Mouse (Mus musculus): ENCODE results near the gene Kdm5a. TPM values are rescaled to one million over a fixed set of nuclear protein-coding genes. Genes with fewer than 3 reads are reported as not detected.
A peak's percentile ranks its signal among the peaks of the same experiment; 100 is the strongest.

Gene Kdm5a
- polyA plus RNA-seq, 1 experiment from 2014 or later = 39.4 TPM

- Histone ChIP-seq H3K9me3 (replicated peaks; ENCODE audit: control insufficient read depth, low read length) (no peaks in the 10 kb centered on the region), H3K27me3 (ENCODE audit: control insufficient read depth, insufficient read depth, low read length) (no peaks in the 10 kb centered on the region), H3K4me3 (replicated peaks; ENCODE audit: low read length) (no peak overlapping the region), H3K9ac (ENCODE audit: low read length) (no peak overlapping the region), H3K4me2 (ENCODE audit: low read depth, low read length) (no peak overlapping the region), H3K4me1 (ENCODE audit: control insufficient read depth, insufficient read depth, low read length) (no peaks in the 10 kb centered on the region), H3K27ac (ENCODE audit: low read length) (no peak overlapping the region), H3K36me3 (ENCODE audit: control insufficient read depth, insufficient read depth, low read length) (no peaks in the 10 kb centered on the region)
- ATAC-seq (ENCODE audit: insufficient read depth, low FRiP score) = no peak
- 85% methylated on average over 3 of the region's 3 CpGs for WGBS
Measured at GRCm38 (mm10) chr6:120453556-120453955, 89.6 kb downstream of the Kdm5a start.

- Histone ChIP-seq H3K36me3 (ENCODE audit: control insufficient read depth, insufficient read depth, low read length) (no peaks in the 10 kb centered on the region), H3K4me3 (replicated peaks; ENCODE audit: low read length) (no peak overlapping the region), H3K9ac (ENCODE audit: low read length) (no peak overlapping the region), H3K27ac (ENCODE audit: low read length) (no peak overlapping the region), H3K4me1 (ENCODE audit: control insufficient read depth, insufficient read depth, low read length) (no peaks in the 10 kb centered on the region), H3K27me3 (ENCODE audit: control insufficient read depth, insufficient read depth, low read length) (no peaks in the 10 kb centered on the region), H3K9me3 (replicated peaks; ENCODE audit: control insufficient read depth, low read length) (no peaks in the 10 kb centered on the region), H3K4me2 (ENCODE audit: low read depth, low read length) (no peak overlapping the region)
- 0 out of 2 replicates have a peak, but pooled peaks have one; percentile 62 for ATAC-seq (ENCODE audit: insufficient read depth, low FRiP score)
- 43% methylated on average over 11 of the region's 11 CpGs for WGBS
Measured at GRCm38 (mm10) chr6:120454627-120455077, 90.7 kb downstream of the Kdm5a start.

GRCm38 (mm10) chr6:120457074-120457473 is 93.2 kb downstream of the Kdm5a start:
- H3K36me3 ChIP-seq (ENCODE audit: control insufficient read depth, insufficient read depth, low read length) = no peaks in the 10 kb centered on the region
- WGBS = 70% methylated on average over 7 of the region's 7 CpGs
- ATAC-seq (ENCODE audit: insufficient read depth, low FRiP score) = no peak
- H3K4me2 ChIP-seq (ENCODE audit: low read depth, low read length) = no peak overlapping the region
- peaks cover 7% of the 10 kb centered on the region; the same call in 1 of the 2 replicates for H3K27me3 ChIP-seq (ENCODE audit: control insufficient read depth, insufficient read depth, low read length)
- no peaks in the 10 kb centered on the region for H3K4me1 ChIP-seq (ENCODE audit: control insufficient read depth, insufficient read depth, low read length)
- no peaks in the 10 kb centered on the region for H3K9me3 ChIP-seq (replicated peaks; ENCODE audit: control insufficient read depth, low read length)
- H3K9ac ChIP-seq (ENCODE audit: low read length) = no peak overlapping the region
- H3K4me3 ChIP-seq (replicated peaks; ENCODE audit: low read length) = no peak overlapping the region
- no peak overlapping the region for H3K27ac ChIP-seq (ENCODE audit: low read length)

- WGBS = 87% methylated on average over 5 of the region's 5 CpGs
- H3K9me3 ChIP-seq (replicated peaks; ENCODE audit: control insufficient read depth, low read length) = no peaks in the 10 kb centered on the region
- no peak overlapping the region for H3K27ac ChIP-seq (ENCODE audit: low read length)
- H3K27me3 ChIP-seq (ENCODE audit: control insufficient read depth, insufficient read depth, low read length) = peaks cover 11% of the 10 kb centered on the region; the same call in 1 of the 2 replicates
- no peak overlapping the region for H3K9ac ChIP-seq (ENCODE audit: low read length)
- H3K4me2 ChIP-seq (ENCODE audit: low read depth, low read length) = no peak overlapping the region
- H3K36me3 ChIP-seq (ENCODE audit: control insufficient read depth, insufficient read depth, low read length) = no peaks in the 10 kb centered on the region
- H3K4me1 ChIP-seq (ENCODE audit: control insufficient read depth, insufficient read depth, low read length) = no peaks in the 10 kb centered on the region
- ATAC-seq (ENCODE audit: insufficient read depth, low FRiP score) = no peak
- H3K4me3 ChIP-seq (replicated peaks; ENCODE audit: low read length) = no peak overlapping the region
Measured at GRCm38 (mm10) chr6:120457751-120458150, 93.8 kb downstream of the Kdm5a start.

- H3K36me3 ChIP-seq (ENCODE audit: control insufficient read depth, insufficient read depth, low read length) = no peaks in the 10 kb centered on the region
- H3K4me2 ChIP-seq (ENCODE audit: low read depth, low read length) = no peak overlapping the region
- H3K9me3 ChIP-seq (replicated peaks; ENCODE audit: control insufficient read depth, low read length) = no peaks in the 10 kb centered on the region
- H3K27me3 ChIP-seq (ENCODE audit: control insufficient read depth, insufficient read depth, low read length) = peaks cover 15% of the 10 kb centered on the region; the same call in 1 of the 2 replicates
- H3K27ac ChIP-seq (ENCODE audit: low read length) = no peak overlapping the region
- H3K4me3 ChIP-seq (replicated peaks; ENCODE audit: low read length) = no peak overlapping the region
- WGBS = 69% methylated on average over 15 of the region's 15 CpGs
- no peak for ATAC-seq (ENCODE audit: insufficient read depth, low FRiP score)
- no peak overlapping the region for H3K9ac ChIP-seq (ENCODE audit: low read length)
- H3K4me1 ChIP-seq (ENCODE audit: control insufficient read depth, insufficient read depth, low read length) = 0 out of 2 replicates have a peak, but pooled peaks cover 7% of the 10 kb centered on the region
Measured at GRCm38 (mm10) chr6:120461217-120461616, 97.3 kb downstream of the Kdm5a start.

- ATAC-seq (ENCODE audit: insufficient read depth, low FRiP score) = no peak
- H3K27me3 ChIP-seq (ENCODE audit: control insufficient read depth, insufficient read depth, low read length) = peaks cover 15% of the 10 kb centered on the region; the same call in 1 of the 2 replicates
- no peaks in the 10 kb centered on the region for H3K36me3 ChIP-seq (ENCODE audit: control insufficient read depth, insufficient read depth, low read length)
- H3K4me3 ChIP-seq (replicated peaks; ENCODE audit: low read length) = no peak overlapping the region
- no peak overlapping the region for H3K27ac ChIP-seq (ENCODE audit: low read length)
- H3K4me2 ChIP-seq (ENCODE audit: low read depth, low read length) = no peak overlapping the region
- no peaks in the 10 kb centered on the region for H3K9me3 ChIP-seq (replicated peaks; ENCODE audit: control insufficient read depth, low read length)
- H3K9ac ChIP-seq (ENCODE audit: low read length) = no peak overlapping the region
- H3K4me1 ChIP-seq (ENCODE audit: control insufficient read depth, insufficient read depth, low read length) = 0 out of 2 replicates have a peak, but pooled peaks cover 7% of the 10 kb centered on the region
- 51% methylated on average over 6 of the region's 6 CpGs for WGBS
Measured at GRCm38 (mm10) chr6:120462251-120462650, 98.3 kb downstream of the Kdm5a start.

GRCm38 (mm10) chr6:120463086-120463871 is 99.4 kb downstream of the Kdm5a start, which contains the start of gene Il17ra:
Gene Il17ra (plus strand): TSS chr6:120463247.
- Histone ChIP-seq H3K4me3 (replicated peaks; ENCODE audit: low read length) (peak within 1 kb of the TSS; percentile 70), H3K4me1 (ENCODE audit: control insufficient read depth, insufficient read depth, low read length) (0 out of 2 replicates have a peak, but pooled peaks cover 7% of the 10 kb centered on the region), H3K9ac (ENCODE audit: low read length) (peak within 1 kb of the TSS; percentile 79), H3K27me3 (ENCODE audit: control insufficient read depth, insufficient read depth, low read length) (peaks cover 15% of the 10 kb centered on the region; the same call in 1 of the 2 replicates), H3K36me3 (ENCODE audit: control insufficient read depth, insufficient read depth, low read length) (no peaks in the 10 kb centered on the region), H3K9me3 (replicated peaks; ENCODE audit: control insufficient read depth, low read length) (no peaks in the 10 kb centered on the region), H3K4me2 (ENCODE audit: low read depth, low read length) (peak within 1 kb of the TSS; percentile 57), H3K27ac (ENCODE audit: low read length) (no peak within 1 kb of the TSS)
- WGBS = under 1% methylated on average over 86 of the region's 90 CpGs
- ATAC-seq (ENCODE audit: insufficient read depth, low FRiP score) = peak; percentile 92

GRCm38 (mm10) chr6:120463884-120464283 is 100.0 kb downstream of the Kdm5a start:
- peak overlapping the region; percentile 79 for H3K9ac ChIP-seq (ENCODE audit: low read length)
- H3K4me3 ChIP-seq (replicated peaks; ENCODE audit: low read length) = peak overlapping the region; percentile 70
- no peak overlapping the region for H3K27ac ChIP-seq (ENCODE audit: low read length)
- H3K9me3 ChIP-seq (replicated peaks; ENCODE audit: control insufficient read depth, low read length) = no peaks in the 10 kb centered on the region
- peak overlapping the region; percentile 57 for H3K4me2 ChIP-seq (ENCODE audit: low read depth, low read length)
- no peaks in the 10 kb centered on the region for H3K36me3 ChIP-seq (ENCODE audit: control insufficient read depth, insufficient read depth, low read length)
- WGBS = 3% methylated on average over 11 of the region's 11 CpGs
- 0 out of 2 replicates have a peak, but pooled peaks cover 7% of the 10 kb centered on the region for H3K4me1 ChIP-seq (ENCODE audit: control insufficient read depth, insufficient read depth, low read length)
- peaks cover 15% of the 10 kb centered on the region; the same call in 1 of the 2 replicates for H3K27me3 ChIP-seq (ENCODE audit: control insufficient read depth, insufficient read depth, low read length)
- ATAC-seq (ENCODE audit: insufficient read depth, low FRiP score) = peak; percentile 18; the same call in 1 of the 2 replicates

GRCm38 (mm10) chr6:120464406-120464939 is 100.5 kb downstream of the Kdm5a start:
- no peak for ATAC-seq (ENCODE audit: insufficient read depth, low FRiP score)
- H3K9me3 ChIP-seq (replicated peaks; ENCODE audit: control insufficient read depth, low read length) = no peaks in the 10 kb centered on the region
- H3K4me1 ChIP-seq (ENCODE audit: control insufficient read depth, insufficient read depth, low read length) = 0 out of 2 replicates have a peak, but pooled peaks cover 7% of the 10 kb centered on the region
- H3K27ac ChIP-seq (ENCODE audit: low read length) = no peak overlapping the region
- H3K9ac ChIP-seq (ENCODE audit: low read length) = no peak overlapping the region
- WGBS = 40% methylated on average over 9 of the region's 9 CpGs
- peaks cover 15% of the 10 kb centered on the region; the same call in 1 of the 2 replicates for H3K27me3 ChIP-seq (ENCODE audit: control insufficient read depth, insufficient read depth, low read length)
- H3K4me2 ChIP-seq (ENCODE audit: low read depth, low read length) = peak overlapping the region; percentile 57; the same call in 1 of the 2 replicates
- H3K36me3 ChIP-seq (ENCODE audit: control insufficient read depth, insufficient read depth, low read length) = no peaks in the 10 kb centered on the region
- H3K4me3 ChIP-seq (replicated peaks; ENCODE audit: low read length) = peak overlapping the region; percentile 70; the same call in 1 of the 2 replicates
